Mouse (Mus musculus): ENCODE data around the gene Zmynd8. TPM values are rescaled to one million over a fixed set of nuclear protein-coding genes. Genes with fewer than 3 reads are reported as not detected.
A peak's percentile ranks its signal among the peaks of the same experiment; 100 is the strongest.

The Zmynd8 gene
- total RNA-seq, 2 experiments from 2014 or later, result 118 to 120 TPM

DNA sequence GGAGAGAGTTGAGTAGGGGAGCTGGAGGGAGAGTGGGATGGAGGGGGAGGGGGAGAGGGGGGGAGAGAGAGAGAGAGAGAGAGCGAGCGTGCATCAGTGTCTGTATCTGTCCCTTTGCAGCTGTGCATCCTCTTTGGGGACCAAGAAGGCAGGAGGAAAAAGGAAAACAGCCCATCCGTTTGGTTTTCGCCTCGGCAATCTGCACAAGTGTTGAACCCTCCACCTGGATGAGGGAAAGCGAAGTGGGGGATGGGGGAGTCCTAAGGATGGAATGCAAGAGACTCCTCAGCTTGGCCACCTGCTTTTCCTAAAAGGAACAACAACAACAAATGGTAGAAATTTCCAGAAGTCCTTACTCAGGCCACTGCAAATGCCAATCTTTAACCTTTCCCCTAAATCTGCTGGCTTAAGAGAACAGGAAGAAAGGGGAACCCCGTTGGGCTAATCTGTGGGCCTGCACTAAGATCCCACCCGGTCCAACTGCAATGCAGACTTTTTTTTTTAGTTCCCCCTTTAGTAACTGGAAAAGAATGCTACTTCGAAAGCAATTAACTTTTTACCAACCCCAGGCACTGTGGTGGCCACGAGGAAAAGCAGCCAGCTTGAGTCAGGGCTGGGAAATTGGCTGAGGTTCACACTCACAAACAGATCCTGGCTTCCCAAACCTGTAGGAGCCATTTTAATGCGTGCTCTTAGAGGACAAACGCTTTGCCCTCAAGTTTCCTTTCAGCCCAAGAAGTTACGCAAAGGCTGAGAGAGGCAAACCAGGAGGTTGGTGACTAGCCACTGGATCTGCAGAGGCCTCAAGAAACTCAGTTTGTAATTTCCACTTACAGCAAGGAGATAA is 17.0 kb downstream of the Zmynd8 start:
- intact Hi-C loops (cut with DNase I), result no loop called here
- no peak for DNase-seq

DNA sequence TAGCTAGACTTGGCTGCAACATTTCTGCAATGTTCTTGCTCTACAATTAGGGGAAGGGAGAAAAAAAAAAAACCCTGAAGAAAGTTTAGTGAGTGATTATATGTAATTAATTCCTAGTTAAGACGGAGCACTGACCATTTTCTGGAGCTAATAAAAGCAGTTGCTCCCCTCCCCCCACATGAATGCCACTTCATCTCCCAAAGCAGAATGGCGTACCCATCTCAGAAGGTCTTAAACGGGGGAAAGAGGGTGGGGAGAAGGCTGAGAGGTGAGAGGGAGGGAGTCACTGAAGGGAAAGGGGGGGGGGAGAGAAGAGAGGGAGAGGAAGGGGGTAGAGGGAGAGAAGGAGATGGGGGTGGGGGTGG is 17.6 kb downstream of the Zmynd8 start:
- intact Hi-C loops (cut with DNase I), result no loop called here

DNA sequence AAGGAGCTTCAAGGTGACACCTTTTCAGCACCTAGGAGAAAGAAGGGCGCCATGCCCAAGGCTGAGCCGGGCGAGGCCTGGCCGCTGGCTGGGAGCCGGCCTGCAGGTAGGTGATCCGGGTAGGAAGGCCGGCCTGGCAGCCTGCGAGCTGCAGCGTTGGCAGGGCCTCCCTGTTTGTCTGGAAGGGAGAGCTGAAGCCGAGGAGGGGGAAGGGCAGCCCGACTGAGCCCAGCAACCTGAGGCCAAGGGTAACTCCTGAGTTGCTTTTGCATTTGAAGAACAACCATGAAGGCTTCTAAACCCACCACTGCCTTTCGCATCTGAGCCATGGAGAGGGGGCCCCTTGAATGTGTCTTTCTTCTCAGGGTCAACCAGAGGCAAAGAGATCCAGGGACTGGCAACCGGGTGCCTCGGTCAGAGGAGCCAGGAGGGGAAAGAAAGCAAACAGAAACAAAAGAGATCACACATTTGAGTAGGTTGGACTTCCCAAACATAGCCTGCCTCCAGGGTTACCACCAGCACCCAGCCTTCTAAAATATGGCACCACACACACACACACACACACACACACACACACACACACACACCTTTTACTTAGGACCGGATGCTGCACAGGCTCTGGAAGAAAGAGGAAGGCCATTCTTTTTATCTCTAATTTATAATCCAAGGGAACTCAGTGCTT is 18.2 kb downstream of the Zmynd8 start:
- DNase-seq, result peak; percentile 89
- intact Hi-C loops (cut with DNase I), result no loop called here

More for the DNA sequence above, 17.6 kb downstream of the Zmynd8 start:
- no peak for DNase-seq

DNA sequence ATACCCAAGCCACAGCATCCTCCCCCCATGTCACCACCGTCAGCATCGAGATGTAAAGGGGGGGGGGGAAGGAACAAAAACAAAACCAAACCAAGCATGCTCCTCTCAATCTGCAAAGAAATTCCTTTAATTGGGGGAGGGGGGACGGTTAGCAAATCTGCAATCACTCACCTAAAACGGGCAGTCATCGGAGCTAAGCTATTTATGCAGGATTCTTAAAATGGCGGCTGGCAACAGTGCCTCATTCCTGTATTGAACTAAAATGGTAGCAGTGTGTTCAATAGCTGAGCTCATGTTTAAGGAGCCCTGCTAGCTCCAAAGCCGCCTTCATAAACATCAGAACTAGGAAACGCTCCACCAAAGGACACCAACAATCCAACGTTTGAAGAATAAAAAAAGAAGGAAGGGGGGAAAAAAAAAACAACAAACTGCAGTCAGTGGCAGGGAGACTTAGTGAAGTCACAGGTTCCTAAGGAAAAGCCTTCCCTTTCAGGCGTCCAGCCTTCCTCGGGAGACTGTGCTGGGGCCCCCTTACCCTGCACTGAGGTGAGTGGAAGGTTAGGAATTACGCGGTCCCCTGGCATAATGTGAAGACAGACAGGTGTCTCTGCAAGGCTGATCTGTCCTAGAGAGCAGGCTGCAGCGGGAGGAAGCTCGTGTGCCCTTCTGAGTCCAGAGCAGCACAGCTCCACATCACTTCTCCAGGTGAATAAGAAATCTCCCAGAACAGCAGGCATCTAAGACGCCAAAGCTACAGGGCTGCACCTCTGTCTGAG is 19.2 kb downstream of the Zmynd8 start:
- intact Hi-C loops (cut with DNase I), result no loop called here
- no peak for DNase-seq

DNA sequence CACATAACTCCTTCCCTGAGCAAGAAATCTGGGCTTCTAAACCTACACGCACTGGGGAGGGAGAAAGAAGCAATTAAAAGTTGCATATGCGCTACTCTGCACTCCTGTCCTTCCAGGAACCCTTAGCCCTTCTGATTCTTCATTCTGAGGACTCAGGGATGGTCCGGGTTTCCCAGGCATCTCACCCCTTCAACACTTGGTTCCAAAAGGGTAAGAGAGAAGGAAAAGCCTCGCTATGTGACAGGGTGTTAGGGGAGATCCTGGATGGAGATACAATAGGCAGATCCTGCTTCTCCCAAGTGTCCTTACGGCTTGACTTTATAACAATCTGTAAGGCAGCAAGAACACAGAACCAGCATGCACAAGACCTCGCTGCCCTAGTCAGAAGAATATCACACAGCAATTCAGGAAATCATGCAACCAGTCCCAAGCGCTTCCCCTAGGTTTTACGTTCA is 19.9 kb downstream of the Zmynd8 start:
- DNase-seq, result no peak
- intact Hi-C loops (cut with DNase I), result no loop called here

DNA sequence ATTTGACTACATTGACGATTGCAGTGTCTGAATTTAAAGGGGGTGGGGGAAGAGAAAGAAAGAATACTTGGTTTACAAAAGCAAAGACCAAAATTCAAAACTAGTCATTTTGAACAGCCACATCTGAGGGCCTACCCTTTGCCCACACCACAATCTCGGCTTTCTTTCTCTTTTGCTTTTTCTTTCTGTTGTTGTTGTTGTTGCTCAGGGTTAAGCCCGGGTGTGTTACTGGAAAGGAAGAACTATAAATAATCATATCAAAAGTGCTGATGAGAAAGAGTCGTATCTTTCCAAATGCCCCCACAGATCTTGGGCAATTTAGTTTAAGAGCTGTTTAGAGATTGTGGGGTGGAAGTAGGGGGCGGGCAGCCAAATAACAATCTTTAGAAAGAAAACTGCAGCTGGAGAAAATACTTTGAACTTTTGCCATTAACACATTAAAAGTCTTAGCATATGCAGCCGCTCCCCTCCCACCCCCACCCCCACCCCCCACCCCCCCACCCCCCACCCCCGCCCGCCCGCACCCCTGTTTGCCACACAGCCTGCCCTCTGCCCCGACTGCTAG is 20.7 kb downstream of the Zmynd8 start:
- intact Hi-C loops (cut with DNase I), result no loop called here
- no peak for DNase-seq

DNA sequence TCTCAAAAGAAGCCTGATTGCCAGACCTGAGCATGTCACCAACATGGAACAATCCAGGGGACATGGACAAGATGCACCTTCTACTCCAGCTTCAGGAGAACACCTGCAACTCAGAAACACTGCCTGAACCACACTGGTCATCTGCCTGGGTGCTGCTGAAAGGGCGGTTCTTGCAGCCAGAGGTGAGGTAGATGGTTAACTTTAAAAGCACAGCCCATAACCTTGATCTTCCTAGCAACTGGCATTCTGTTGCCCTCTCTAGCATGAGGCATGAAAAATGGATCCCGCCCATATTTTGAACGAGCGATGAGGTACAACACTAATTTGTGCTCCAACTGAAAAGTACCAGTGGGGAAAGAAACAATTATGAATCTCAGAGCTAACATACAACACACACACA is 21.6 kb downstream of the Zmynd8 start:
- no peak for DNase-seq

DNA sequence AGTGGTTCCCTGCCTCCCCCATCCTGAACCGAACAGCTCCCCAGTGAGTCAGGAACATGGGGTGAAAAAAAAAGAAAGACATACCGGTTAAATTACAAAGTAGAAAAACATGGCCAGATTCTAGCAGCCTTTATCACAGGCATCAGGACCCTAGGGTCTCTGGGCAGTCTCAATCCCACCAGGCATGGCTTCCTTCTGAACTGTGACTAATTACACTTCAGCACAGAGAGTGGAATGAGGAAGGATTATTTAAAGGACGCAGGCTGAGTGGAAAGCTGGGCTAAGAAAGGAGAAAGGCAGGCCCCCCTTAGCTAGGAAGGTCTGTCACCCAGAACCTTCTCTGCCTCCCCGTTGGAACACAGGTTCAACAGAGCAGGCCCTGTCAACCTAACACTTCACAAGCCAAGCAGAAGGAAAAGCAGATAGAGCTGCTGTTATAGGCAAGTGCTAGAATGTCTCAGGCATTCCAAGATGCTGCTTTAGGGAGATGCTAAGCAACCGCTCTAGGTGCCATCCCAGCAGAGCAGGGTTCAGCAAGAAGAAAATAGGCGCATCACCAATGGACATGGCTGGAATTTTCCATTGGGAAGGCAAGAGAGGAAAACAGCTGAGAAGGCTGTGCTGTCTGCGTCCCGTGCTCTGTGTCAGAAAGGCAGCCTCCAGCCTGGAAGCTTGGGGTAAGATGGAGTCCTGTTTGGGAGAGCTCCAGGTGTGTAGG is 22.5 kb downstream of the Zmynd8 start:
- intact Hi-C loops (cut with DNase I), result no loop called here
- DNase-seq, result no peak

More for the DNA sequence above, 21.6 kb downstream of the Zmynd8 start:
- intact Hi-C loops (cut with DNase I), result no loop called here

DNA sequence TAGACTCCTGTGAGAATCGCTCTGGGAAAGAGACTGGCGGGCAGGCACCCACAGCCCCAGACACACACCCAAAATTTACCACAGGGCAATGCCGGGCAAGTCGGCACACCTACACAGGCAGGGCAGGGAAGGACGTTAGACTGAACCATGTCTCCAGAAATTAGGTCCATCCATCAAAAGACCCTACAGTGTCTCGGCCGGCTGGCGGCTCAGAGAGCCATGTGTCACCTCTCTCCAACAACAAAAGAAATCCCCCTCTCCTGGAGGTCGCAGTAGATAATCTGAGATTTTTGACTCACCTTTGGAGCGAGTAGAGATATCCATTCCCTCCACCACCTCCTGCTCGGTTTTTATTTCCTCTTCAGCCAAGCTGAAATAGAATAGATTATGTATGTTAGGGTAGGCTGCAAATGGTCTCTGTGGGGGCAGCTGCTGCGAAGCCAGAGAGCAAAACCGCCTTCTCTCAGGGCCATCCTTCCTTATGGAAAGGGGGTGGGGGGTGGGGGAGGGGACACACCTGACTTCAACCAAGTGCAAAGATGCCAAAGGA is 23.3 kb downstream of the Zmynd8 start:
- intact Hi-C loops (cut with DNase I), result no loop called here
- DNase-seq, result no peak

DNA sequence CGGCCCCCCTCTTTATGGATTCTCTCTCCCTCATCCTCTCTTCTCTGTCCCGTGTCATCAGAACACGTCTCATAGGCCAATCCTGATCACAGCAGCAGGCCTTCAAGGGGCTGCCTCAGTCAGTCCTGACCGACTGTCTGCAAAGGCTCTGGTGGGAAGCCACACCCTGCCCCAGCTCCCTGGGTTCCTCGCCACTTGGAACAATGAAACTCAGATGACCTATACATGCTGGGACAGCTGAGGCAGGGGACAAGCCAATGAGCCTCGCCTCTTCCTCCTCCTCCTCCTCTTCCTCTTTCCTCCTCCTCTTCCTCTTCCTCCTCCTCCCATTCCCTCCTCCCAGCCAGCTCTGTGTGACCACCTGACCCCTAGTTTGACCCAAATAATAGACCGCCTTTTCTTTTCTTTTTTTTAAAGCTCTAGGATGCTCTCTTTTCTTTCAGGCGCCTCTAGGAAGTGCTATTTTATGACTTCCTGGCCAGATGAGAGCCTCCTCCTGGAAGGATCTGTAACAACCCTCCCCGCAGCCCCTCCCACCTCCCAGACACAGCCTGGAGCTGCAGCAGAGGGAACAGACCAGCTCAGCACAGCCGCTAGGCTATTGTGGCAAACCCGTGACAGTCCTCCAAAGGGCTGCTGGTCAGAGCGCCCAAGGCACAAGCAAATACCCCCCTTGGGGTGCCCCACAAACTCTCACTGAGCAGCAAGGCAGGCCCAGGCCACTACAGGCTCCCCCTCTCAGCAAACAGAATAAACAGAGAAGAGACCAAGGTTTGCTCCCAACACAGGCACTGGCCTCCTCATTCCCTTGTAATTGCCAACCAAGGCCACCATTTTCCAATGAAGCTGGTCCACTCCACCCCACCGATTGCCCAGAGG is 24.1 kb downstream of the Zmynd8 start:
- intact Hi-C loops (cut with DNase I), result no loop called here
- DNase-seq, result peak; percentile 85

DNA sequence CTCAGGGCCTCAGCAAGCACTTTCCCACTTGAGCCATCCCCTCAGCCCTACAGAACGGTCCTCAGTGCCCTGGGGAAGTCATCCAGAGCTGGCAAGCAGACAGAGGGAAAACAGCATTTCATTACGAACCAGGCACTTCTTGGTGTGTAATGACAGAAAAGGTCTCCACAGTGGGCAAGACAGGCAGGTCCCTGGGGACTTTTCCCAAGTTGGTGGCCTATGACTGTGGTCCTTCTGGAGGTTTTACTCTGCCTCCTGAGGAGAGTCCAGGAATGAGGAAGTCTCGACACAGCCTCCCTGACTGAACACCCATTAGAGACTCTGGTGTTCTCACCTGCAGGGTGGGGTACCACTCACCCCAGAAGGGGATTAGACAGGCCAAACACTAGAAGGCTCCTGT is 25.0 kb downstream of the Zmynd8 start:
- DNase-seq, result no peak
- intact Hi-C loops (cut with DNase I), result no loop called here

DNA sequence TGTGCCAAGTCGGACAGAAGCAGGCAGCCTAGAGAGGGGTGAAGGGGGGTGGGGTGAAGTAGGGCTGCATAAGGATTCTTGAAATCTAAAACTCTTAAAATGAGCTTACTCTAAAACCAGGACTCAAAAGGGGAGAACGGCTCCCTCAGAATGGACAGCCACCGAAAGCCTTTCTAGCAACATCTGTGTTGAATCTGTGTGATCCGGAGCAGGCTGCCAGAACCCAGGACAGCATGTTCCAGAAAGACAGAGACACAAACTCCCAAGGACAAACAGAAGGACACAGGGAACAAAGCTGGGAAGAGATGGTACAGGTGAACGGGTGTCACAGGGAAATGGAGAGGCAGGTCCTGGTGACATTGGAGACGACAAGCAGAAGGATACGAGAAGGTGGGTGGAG is 25.6 kb downstream of the Zmynd8 start:
- DNase-seq, result no peak
- intact Hi-C loops (cut with DNase I), result no loop called here

DNA sequence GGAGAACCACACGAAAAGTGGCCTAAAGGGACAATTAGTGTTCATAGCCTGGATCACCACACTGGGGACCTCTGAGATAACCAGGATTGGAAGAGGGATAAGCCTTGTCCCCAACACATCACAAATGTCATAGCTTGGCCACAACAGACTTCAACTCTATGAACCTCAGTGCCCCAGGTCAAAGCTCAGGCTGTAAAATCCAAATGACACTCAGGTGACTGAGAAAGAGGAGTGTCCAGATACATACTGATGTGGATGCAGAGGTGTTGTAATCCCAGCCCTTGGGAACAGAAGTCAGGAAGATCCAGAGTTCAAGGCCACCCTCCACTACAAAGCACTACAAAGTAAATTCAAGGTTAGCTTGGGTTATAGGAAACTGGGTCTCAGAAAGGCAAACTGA is 29.6 kb downstream of the Zmynd8 start:
- no peak for DNase-seq
- intact Hi-C loops (cut with DNase I), result no loop called here

DNA sequence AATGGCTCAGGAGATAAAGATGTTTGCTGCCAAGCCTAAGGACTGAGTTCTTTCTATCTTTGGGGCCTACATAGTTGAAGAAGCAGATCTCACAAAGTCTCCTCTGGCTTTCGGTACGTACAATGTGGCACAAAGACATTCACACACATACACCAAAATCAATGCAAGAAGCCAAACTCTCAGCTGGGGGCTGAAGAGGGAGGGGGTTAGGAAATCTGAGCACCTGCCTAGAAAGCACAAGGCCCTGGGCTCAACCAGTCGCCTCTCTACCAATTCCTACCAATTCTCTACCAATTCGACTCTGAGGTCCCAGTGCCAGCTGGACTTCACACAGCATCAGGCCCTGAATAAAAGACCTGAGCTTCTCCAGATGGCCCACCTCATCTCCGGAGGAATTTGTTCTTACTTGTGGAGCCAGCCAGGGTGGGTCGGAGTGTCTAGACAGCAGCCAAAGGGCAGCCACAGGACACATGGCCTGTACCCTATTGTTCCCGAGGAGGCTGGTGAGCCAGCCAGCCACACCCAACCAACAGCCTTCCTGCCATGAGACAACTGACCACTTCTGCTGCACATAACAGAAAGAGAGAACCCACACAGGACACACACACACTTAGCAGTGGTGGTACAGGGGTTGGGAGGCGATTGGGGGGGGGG is 30.2 kb downstream of the Zmynd8 start:
- intact Hi-C loops (cut with DNase I), result no loop called here
- no peak for DNase-seq

DNA sequence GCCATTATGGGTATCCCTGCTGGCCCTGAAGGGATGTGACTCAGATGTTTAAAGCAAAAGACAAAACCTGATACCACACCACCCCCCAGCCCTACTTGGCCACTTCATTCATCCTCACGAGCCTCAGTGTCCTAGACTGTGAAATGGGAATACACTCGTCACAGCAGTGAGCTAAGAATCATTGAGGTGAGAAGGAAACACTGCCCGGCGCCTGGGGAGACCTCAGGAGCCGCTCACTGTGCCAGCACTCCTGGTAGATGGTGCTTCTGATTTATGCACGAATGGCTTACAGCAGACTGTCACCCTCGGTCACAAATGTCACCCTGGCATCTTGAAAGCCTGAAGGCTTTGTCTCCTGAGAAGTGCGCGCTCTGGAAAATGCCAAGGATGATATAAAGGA is 31.3 kb downstream of the Zmynd8 start:
- intact Hi-C loops (cut with DNase I), result no loop called here
- no peak for DNase-seq

DNA sequence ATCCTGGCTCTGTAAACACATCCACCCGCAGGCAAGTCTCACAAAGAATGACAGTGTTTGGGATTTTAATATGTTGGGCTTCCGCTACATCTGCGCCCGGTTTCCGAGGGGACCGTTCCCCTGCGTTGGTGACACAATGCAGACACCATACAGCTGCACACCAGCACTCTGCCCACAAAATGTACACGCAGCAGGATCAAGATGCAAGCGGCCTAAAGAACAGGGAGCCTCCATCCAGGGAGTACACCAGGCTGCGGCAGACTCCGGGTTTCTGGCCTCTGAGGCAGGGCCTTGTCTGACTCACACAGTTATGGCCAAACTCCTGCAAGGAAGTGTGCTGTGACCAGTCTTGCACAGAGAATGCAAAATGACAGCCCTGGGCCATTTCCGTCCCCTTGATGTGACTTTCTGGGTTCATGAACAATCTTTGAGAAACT is 31.8 kb downstream of the Zmynd8 start:
- intact Hi-C loops (cut with DNase I), result no loop called here
- DNase-seq, result peak; percentile 56

DNA sequence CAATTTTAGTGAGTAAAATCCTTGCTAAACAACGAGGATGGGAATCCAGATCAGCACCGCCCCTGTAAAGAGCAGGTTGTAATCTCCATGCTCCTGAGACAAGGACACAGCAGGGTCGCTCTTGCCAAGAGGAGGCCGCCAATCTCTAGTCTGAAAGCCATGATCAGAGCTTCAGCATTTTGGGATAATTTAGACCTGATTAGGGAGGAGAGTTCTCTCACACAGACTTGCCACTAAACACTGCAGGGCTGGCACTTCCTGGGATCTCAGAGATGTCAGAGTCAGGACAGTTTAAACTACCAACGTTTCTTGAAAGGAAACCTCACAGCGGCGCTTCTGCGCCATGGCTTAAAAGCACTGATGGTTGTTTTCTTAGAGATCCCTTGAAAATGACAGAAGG is 32.4 kb downstream of the Zmynd8 start:
- intact Hi-C loops (cut with DNase I), result no loop called here
- DNase-seq, result no peak

DNA sequence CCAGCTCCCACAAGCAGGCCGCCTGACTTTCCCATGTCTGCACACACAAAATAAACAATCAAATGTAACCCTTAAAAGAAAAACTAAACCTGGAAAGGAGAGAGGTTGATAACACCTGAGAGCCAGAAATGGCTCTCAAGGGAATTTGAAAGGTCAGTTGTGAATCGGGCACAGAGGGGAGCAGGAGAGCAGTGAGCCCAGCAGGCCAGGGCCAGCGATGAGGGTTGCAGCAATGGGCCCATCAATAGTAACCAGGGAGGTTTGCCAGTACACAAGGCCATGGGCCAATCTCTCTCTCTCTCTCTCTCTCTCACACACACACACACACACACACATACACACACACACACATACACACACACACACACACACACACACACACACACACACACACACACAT is 34.0 kb downstream of the Zmynd8 start:
- DNase-seq, result no peak
- intact Hi-C loops (cut with DNase I), result no loop called here
